Mouse (Mus musculus): ENCODE data around the gene Usp48. TPM values are rescaled to one million over a fixed set of nuclear protein-coding genes. Genes with fewer than 3 reads are reported as not detected.
A peak's percentile ranks its signal among the peaks of the same experiment; 100 is the strongest.

Usp48 gene
- polyA plus RNA-seq, 1 experiment from 2014 or later: 34.6 TPM

DNA sequence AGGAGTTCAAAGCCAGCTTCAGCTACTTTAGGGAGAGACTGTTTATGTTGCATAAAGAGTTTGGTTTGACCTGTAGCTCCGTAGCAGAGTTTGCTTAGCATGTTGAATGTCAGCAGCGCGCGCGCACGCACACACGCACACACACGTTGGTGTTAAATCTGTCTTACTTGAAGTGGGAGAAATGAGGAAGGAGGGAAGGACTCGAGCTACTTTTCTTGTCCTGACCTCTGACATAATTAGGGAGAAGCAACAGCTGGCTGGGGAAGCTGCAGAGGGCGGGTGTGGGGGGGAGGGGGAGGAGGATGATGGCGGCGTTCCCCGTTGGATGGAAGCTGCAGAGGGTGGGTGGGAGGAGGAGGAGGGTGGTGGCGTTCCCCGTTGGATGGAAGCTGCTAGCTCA lies 16.7 kb downstream of the Usp48 start:
- Histone ChIP-seq H3K4me3 (no peak overlapping the region), H3K9ac (no peak overlapping the region), H3K27ac (replicated peaks) (no peak overlapping the region), H3K36me3 (peaks cover 99% of the 10 kb centered on the region), H3K4me2 (no peak overlapping the region), H3K9me3 (no peaks in the 10 kb centered on the region), H3K4me1 (peaks cover 8% of the 10 kb centered on the region), H3K27me3 (replicated peaks) (no peaks in the 10 kb centered on the region)
- no peak for ATAC-seq (ENCODE audit: extremely low read depth, insufficient number of reproducible peaks, low FRiP score, low TSS enrichment)
- 79% methylated on average over 15 of the region's 15 CpGs for WGBS

DNA sequence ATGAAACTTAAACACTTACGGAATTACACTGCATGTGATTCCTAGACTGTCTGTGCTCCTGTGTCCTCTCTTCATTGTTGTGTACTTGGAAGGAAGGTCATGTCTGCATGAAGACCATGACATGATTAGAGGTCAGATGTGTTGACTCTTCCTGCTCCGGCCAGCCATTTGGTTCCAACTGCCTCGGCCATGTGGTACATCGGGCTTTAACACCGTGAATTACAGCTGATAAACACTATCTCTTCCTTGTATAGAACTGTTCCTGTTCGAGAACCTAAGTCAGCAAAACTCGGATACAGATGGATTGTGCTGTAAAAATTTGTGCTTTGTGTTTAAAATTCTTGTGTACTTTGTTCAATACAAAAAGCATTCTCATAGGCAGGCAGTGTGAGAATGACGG lies 29.3 kb downstream of the Usp48 start:
- Histone ChIP-seq H3K36me3 (peaks cover 97% of the 10 kb centered on the region), H3K9ac (no peak overlapping the region), H3K4me3 (no peak overlapping the region), H3K4me1 (no peaks in the 10 kb centered on the region), H3K27me3 (replicated peaks) (no peaks in the 10 kb centered on the region), H3K9me3 (no peaks in the 10 kb centered on the region), H3K27ac (replicated peaks) (no peak overlapping the region), H3K4me2 (no peak overlapping the region)
- ATAC-seq (ENCODE audit: extremely low read depth, insufficient number of reproducible peaks, low FRiP score, low TSS enrichment): no peak
- 84% methylated on average over 8 of the region's 8 CpGs for WGBS

DNA sequence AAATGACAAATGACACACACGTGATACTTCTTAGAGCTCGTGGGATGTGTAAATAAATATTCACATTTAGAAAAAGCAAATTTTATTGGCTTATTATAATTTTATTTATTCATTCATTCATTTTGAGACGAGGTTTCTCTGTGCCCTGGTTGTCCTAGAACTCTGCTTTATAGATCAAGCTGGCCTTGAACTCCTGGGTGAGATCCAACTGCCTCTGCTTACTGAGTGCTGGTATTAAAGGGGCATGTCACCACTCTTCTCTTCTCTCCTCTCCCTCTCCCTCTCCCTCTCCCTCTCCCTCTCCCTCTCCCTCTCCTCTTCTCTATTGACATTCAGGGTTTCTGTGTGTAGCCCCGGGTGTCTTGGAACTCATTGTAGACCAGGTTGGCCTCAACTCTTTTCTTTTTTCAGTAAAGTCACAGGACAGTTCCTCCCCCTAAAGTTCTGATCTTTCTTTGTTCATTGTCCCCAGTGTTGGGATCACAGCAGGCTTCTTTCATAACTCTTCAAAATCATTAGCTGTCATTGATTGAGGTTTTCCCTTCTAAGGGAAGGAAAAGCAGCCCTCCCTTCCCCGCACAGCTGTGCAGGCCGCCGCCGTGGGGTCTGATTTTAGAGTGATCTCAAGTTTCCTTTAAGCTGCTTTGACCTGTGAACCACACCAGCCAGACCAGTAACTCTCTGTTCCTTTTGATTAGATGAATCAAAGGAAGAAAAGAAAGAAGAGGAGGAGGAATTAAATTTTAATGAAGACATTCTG lies 34.1 kb downstream of the Usp48 start:
- no peak overlapping the region for H3K4me3 ChIP-seq
- H3K9ac ChIP-seq: no peak overlapping the region
- peaks cover 98% of the 10 kb centered on the region for H3K36me3 ChIP-seq
- H3K27me3 ChIP-seq (replicated peaks): no peaks in the 10 kb centered on the region
- no peak overlapping the region for H3K27ac ChIP-seq (replicated peaks)
- peaks cover 11% of the 10 kb centered on the region for H3K4me1 ChIP-seq
- H3K9me3 ChIP-seq: no peaks in the 10 kb centered on the region
- 89% methylated on average over 8 of the region's 8 CpGs for WGBS
- H3K4me2 ChIP-seq: no peak overlapping the region
- ATAC-seq (ENCODE audit: extremely low read depth, insufficient number of reproducible peaks, low FRiP score, low TSS enrichment): no peak

DNA sequence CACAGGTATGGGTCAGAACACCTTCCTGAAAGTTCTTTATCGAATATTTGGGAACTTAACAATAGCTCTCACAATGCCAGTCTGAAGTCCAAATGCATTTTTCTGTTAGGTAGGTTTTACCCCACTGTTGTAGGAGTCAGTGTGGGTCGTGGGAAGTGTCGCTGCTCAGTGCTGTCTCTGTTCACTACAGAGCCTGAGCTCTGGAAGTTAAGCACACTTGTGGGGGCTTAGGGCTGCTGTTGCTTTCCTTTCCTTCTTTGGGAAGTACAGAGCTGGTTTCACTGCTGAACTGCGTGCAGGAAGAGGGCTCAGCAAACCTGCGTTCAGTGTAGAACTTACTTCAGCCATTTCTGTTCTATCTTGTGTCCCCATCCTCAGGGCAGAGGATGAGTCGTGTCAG lies 34.8 kb downstream of the Usp48 start:
- H3K36me3 ChIP-seq: peaks cover 98% of the 10 kb centered on the region
- H3K4me2 ChIP-seq: no peak overlapping the region
- H3K9ac ChIP-seq: no peak overlapping the region
- no peak for ATAC-seq (ENCODE audit: extremely low read depth, insufficient number of reproducible peaks, low FRiP score, low TSS enrichment)
- H3K27me3 ChIP-seq (replicated peaks): no peaks in the 10 kb centered on the region
- H3K4me1 ChIP-seq: peaks cover 11% of the 10 kb centered on the region
- no peak overlapping the region for H3K27ac ChIP-seq (replicated peaks)
- H3K4me3 ChIP-seq: no peak overlapping the region
- WGBS: 88% methylated on average over 6 of the region's 6 CpGs
- H3K9me3 ChIP-seq: no peaks in the 10 kb centered on the region

DNA sequence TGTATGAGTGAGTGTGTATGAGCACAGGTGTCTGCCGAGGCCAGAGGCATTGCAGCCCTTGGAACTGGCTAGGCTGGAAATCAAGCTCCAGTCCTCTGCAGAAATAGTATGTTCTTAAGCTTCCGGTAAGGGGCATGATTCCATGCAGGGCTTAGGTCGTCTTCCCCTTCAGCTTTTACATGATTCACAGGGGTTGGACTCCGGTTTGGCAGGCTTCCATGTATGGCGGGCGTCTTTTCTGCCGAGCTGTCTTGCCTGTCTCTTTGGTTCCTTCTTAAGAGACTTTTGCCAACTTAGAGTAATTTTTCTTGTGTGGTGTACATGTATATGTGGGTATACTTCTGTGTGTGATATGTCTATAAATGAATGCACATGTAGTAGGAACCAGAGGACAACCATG lies 35.8 kb downstream of the Usp48 start:
- Histone ChIP-seq H3K36me3 (peaks cover 96% of the 10 kb centered on the region), H3K4me3 (no peak overlapping the region), H3K9me3 (no peaks in the 10 kb centered on the region), H3K27ac (replicated peaks) (no peak overlapping the region), H3K4me2 (no peak overlapping the region), H3K4me1 (peaks cover 11% of the 10 kb centered on the region), H3K27me3 (replicated peaks) (no peaks in the 10 kb centered on the region), H3K9ac (no peak overlapping the region)
- ATAC-seq (ENCODE audit: extremely low read depth, insufficient number of reproducible peaks, low FRiP score, low TSS enrichment): no peak
- WGBS: 71% methylated on average over 7 of the region's 7 CpGs

DNA sequence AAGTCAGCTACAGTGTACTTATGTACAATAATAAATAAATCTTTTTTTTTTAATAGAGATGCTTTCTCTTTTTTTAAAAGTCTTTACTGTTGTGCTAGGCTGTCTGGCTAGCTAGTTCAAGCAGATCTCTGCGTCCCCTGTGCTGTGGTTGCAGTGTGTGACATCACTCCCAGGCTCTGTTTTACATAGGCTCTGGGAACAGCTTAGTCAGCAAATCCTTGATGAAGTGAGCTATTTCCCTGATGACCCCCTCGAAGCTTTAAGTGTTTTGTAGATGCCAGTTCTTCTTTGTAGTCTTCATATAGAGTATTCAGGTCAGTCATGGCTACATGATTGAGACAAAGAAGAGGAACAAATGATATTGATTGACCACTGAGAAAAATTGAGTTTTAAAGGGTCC lies 36.6 kb downstream of the Usp48 start:
- no peak overlapping the region for H3K27ac ChIP-seq (replicated peaks)
- no peak for ATAC-seq (ENCODE audit: extremely low read depth, insufficient number of reproducible peaks, low FRiP score, low TSS enrichment)
- no peak overlapping the region for H3K9ac ChIP-seq
- H3K9me3 ChIP-seq: no peaks in the 10 kb centered on the region
- H3K4me3 ChIP-seq: no peak overlapping the region
- WGBS: 88% methylated on average over 2 of the region's 2 CpGs
- no peaks in the 10 kb centered on the region for H3K27me3 ChIP-seq (replicated peaks)
- H3K4me2 ChIP-seq: no peak overlapping the region
- H3K4me1 ChIP-seq: peaks cover 11% of the 10 kb centered on the region
- peaks cover 96% of the 10 kb centered on the region for H3K36me3 ChIP-seq

DNA sequence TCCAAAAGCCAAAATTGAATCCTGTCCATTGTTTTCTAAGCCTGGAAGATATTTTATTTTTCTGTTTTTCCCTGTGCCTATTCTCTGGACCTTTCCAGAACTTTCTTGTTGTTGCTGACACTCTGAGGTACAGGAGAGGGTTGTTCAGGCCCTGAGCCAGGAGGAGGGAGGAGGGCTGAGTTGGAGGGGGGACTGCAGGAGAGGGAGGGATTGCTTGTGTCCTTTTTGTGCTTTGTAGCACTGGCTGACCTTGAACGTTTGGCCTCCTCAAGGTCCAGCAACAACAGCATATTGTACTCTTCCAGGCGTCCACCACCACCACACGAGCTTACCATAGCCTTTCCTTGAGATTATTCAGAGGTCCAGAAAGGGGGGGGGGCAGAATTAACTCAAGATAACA lies 38.0 kb downstream of the Usp48 start:
- Histone ChIP-seq H3K4me3 (no peak overlapping the region), H3K9ac (no peak overlapping the region), H3K9me3 (no peaks in the 10 kb centered on the region), H3K27me3 (replicated peaks) (no peaks in the 10 kb centered on the region), H3K4me1 (peaks cover 11% of the 10 kb centered on the region), H3K27ac (replicated peaks) (peak overlapping the region; percentile 56), H3K36me3 (peaks cover 96% of the 10 kb centered on the region), H3K4me2 (no peak overlapping the region)
- WGBS: 50% methylated on average over 3 of the region's 3 CpGs
- ATAC-seq (ENCODE audit: extremely low read depth, insufficient number of reproducible peaks, low FRiP score, low TSS enrichment): no peak

DNA sequence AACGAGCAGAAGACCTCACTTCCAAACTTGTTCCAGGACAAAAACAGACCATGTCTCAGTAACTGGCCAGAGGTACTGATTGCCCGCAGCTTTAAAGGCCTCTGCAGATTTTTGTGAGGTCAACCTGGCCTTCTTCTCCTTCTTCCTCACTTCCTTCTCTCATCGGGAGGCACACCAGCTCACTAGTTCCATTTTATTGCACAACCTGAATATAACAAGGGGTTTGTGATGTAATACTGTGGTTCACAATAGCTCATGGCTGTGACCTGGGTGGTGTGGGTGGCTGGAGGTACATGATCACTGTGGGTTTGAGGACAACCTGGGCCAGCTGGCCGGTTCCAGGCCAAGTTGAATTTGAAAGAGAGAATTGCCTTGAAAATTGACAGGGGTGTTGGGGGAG lies 39.8 kb downstream of the Usp48 start:
- no peak for ATAC-seq (ENCODE audit: extremely low read depth, insufficient number of reproducible peaks, low FRiP score, low TSS enrichment)
- H3K9me3 ChIP-seq: no peaks in the 10 kb centered on the region
- H3K36me3 ChIP-seq: peaks cover 98% of the 10 kb centered on the region
- H3K4me3 ChIP-seq: no peak overlapping the region
- no peak overlapping the region for H3K9ac ChIP-seq
- no peaks in the 10 kb centered on the region for H3K27me3 ChIP-seq (replicated peaks)
- peaks cover 11% of the 10 kb centered on the region for H3K4me1 ChIP-seq
- H3K27ac ChIP-seq (replicated peaks): no peak overlapping the region
- H3K4me2 ChIP-seq: no peak overlapping the region
- WGBS: 84% methylated on average over 4 of the region's 4 CpGs

DNA sequence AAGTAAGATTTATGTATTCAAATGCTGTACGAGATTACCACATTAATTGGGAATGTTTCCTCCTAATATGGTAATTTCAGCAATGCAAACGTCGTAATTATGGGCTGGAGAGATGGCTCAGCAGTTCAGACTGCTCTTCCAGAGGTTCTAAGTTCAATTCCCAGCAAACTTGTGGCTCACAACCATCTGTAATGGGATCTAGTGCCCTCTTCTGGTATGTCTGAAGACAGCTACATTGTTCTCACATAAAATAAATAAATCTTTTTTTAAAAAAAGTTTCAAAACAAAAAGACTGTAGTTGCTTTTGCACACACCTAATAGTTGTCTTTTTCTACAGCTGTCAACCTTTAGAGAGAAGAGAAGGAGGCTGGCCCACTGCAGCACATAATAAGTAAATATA lies 43.0 kb downstream of the Usp48 start:
- Histone ChIP-seq H3K4me1 (peaks cover 4% of the 10 kb centered on the region), H3K27me3 (replicated peaks) (no peaks in the 10 kb centered on the region), H3K9ac (no peak overlapping the region), H3K9me3 (no peaks in the 10 kb centered on the region), H3K27ac (replicated peaks) (no peak overlapping the region), H3K4me3 (no peak overlapping the region), H3K36me3 (peaks cover 99% of the 10 kb centered on the region), H3K4me2 (no peak overlapping the region)
- no peak for ATAC-seq (ENCODE audit: extremely low read depth, insufficient number of reproducible peaks, low FRiP score, low TSS enrichment)
- WGBS: 89% methylated on average over 3 of the region's 3 CpGs

DNA sequence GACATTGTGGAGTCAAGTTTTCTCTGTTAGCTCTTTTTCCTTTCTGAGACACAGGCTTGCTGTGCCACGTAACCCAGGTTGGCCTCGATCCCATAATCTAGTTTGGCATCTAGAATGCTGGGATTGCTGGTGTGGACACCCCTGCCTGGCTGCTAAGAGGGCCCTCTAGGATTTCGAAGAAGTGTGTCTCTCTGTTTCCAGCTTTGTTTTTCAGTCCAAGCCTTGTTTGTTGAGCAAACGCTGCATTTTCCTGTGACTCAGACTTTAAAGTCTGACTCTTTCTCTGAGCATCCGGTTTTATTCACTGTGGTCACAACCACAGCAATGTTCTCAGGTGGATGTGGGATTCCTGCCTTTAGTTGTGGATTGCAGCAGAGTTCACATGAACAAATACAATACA lies 48.0 kb downstream of the Usp48 start:
- Histone ChIP-seq H3K27me3 (replicated peaks) (no peaks in the 10 kb centered on the region), H3K36me3 (peaks cover 92% of the 10 kb centered on the region), H3K9me3 (no peaks in the 10 kb centered on the region), H3K4me1 (no peaks in the 10 kb centered on the region), H3K4me3 (no peak overlapping the region), H3K27ac (replicated peaks) (no peak overlapping the region), H3K4me2 (no peak overlapping the region), H3K9ac (no peak overlapping the region)
- ATAC-seq (ENCODE audit: extremely low read depth, insufficient number of reproducible peaks, low FRiP score, low TSS enrichment): no peak
- WGBS: 72% methylated on average over 5 of the region's 5 CpGs

DNA sequence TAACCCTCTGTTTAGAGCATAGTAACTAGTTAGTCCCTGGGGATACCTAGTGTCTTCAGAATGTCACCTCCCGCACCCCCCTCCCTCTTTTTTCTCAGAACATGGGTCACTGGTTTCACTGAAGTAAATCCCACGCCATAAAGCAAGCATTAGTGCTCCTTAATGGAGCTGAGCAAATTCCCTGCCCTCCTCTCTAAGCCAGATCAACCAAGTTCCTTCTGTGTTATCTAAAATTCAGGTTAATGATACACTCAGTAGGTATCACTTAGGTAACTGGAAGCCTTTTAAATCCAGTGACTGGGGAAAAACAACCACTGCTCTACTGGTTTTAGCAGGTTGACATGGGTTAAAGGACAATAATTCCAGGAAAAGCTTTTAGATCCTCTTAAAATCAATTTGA lies 48.5 kb downstream of the Usp48 start:
- Histone ChIP-seq H3K36me3 (peaks cover 92% of the 10 kb centered on the region), H3K4me3 (no peak overlapping the region), H3K4me1 (no peaks in the 10 kb centered on the region), H3K9me3 (no peaks in the 10 kb centered on the region), H3K4me2 (no peak overlapping the region), H3K27me3 (replicated peaks) (no peaks in the 10 kb centered on the region), H3K9ac (no peak overlapping the region), H3K27ac (replicated peaks) (no peak overlapping the region)
- WGBS: 82% methylated on average over 2 of the region's 2 CpGs
- ATAC-seq (ENCODE audit: extremely low read depth, insufficient number of reproducible peaks, low FRiP score, low TSS enrichment): no peak

DNA sequence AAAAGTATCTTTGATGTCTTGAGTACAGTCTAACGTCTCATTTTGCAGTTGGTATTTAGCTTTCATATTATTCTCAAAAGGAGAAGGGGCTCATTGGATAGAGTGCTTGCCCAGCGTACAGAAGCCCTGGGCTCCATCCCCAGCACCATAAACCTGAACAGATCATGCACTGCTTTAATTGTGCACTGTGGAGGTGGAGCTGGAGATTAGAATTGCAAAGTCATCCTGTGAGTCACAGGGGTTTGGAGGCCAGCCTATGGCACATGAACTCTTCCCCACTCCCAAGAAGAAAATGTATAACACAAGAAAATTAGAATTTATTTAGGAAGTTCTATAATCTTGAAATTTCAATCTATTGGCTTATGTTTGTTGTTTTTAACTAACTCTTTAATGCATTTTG lies 49.9 kb downstream of the Usp48 start:
- H3K27ac ChIP-seq (replicated peaks): no peak overlapping the region
- peaks cover 90% of the 10 kb centered on the region for H3K36me3 ChIP-seq
- H3K9ac ChIP-seq: no peak overlapping the region
- no peaks in the 10 kb centered on the region for H3K4me1 ChIP-seq
- no peak for ATAC-seq (ENCODE audit: extremely low read depth, insufficient number of reproducible peaks, low FRiP score, low TSS enrichment)
- H3K4me3 ChIP-seq: no peak overlapping the region
- H3K9me3 ChIP-seq: no peaks in the 10 kb centered on the region
- 86% methylated on average over 2 of the region's 2 CpGs for WGBS
- no peaks in the 10 kb centered on the region for H3K27me3 ChIP-seq (replicated peaks)
- H3K4me2 ChIP-seq: no peak overlapping the region

Measured in heart, embryonic 13.5 days (tissue).